In the genomic region with DNA sequence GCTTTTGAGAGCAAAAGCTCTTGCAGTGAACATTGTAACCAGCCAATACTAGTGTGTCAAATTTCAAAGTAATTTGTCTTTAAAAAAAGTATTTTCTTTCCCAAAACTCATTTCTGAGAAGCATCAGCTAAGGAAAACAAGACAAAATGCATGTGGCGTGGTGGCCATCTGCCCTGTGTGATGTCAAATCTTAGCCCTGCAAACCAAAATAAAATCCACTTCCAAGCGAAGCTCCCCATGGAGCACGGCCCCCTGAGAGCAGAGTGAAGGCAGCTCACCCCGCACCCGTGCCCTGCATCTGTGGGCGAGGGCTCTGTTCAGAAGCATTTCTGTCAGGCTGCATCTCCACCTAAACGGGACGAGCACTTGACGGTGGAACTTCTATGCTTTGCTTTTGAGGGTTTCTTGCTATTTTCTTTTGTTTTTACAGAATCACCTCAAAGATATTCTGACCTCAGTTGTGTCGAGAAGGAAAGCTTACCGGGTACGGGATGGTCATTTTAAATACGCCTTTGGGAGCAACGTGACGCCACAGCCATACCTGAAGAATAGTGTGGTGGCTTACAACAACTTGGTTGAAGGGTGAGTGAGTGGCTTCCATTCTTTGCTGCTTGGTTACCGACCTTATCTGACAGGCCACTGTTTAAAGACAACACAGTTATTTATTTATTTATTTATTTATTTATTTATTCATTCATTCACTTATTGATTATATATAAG, we compare ENCODE assay signal across 25 mouse cellular contexts.
"Had no signal": no experiment of that assay in that cellular context is flagged by ENCODE, and none has a peak within 500 bp of the region (broad histone marks: within the 10 kb centered on the region; RNA-seq: fewer than 3 reads in every experiment).

No protein-coding gene starts in this region.

- H3K4me3 ChIP-seq: heart, embryonic 15.5 days; hindbrain, embryonic 13.5 days; hindbrain, embryonic 15.5 days; kidney, embryonic 15.5 days; limb, embryonic 12.5 days had no signal

- H3K9me3 ChIP-seq: heart, embryonic 15.5 days; hindbrain, embryonic 13.5 days; hindbrain, embryonic 15.5 days; kidney, embryonic 15.5 days; limb, embryonic 12.5 days had no signal

- H3K9ac ChIP-seq: forebrain, postnatal 0 days; heart, embryonic 15.5 days; hindbrain, embryonic 13.5 days; hindbrain, embryonic 15.5 days; kidney, embryonic 15.5 days; limb, embryonic 12.5 days; liver, embryonic 14.5 days had no signal

- ATAC-seq: forebrain, postnatal 0 days; hindbrain, postnatal 0 days; intestine, embryonic 16.5 days had no signal

- H3K4me1 ChIP-seq: hindbrain, embryonic 13.5 days; hindbrain, embryonic 15.5 days; kidney, embryonic 15.5 days; limb, embryonic 12.5 days had no signal

- DNase-seq: forebrain, postnatal 0 days; gastrocnemius, postnatal 14 days; gastrocnemius, postnatal 36 days; heart, adult 18-20 months; heart, postnatal 36 days; kidney, adult 11 months; kidney, adult 2 months; kidney, adult 9 months; kidney, postnatal 14 days; kidney, postnatal 36 days; layer of hippocampus, adult 9-11 months; layer of hippocampus, postnatal 36 days; left cerebral cortex, postnatal 4 days; liver had no signal

- H3K4me2 ChIP-seq: heart, embryonic 11.5 days; heart, embryonic 15.5 days; hindbrain, embryonic 13.5 days; hindbrain, embryonic 15.5 days; kidney, embryonic 15.5 days; limb, embryonic 12.5 days; liver, embryonic 11.5 days had no signal

- H3K27ac ChIP-seq: heart, embryonic 15.5 days; hindbrain, embryonic 13.5 days; hindbrain, embryonic 15.5 days; hindbrain, postnatal 0 days; kidney, embryonic 15.5 days; kidney, postnatal 0 days; limb, embryonic 12.5 days; liver, embryonic 14.5 days had no signal

- H3K27me3 ChIP-seq: heart, embryonic 15.5 days; hindbrain, embryonic 13.5 days; hindbrain, embryonic 15.5 days; kidney, embryonic 15.5 days; limb, embryonic 12.5 days had no signal
